Mouse (Mus musculus): ENCODE data around the gene Gm13178. TPM values are rescaled to one million over a fixed set of nuclear protein-coding genes. Genes with fewer than 3 reads are reported as not detected.

Gene Gm13178
- polyA plus RNA-seq (2015; fragmentation: Nextera tagmentation; extraction: Ambion mirVana), result not detected in 2 replicates

DNA sequence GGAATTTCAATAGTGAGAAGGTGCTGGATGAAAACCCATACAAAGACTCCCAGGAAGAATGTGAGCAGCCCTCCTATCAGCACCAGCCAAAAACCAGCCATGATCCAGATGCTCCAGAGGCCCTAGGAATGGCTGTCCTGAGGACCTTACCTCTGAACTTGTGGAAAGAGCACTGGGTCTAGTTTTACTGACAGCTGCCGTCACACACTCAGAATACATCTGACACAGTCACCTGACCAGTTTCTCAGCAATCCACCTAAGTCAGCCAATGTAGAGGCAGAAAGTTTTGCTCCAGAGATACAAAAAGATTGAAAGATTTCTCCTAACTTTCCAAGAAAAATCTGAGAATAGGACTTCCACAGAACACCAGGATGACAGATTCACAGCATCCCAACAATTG lies at the start of gene Gm13178:
TSS of gene Gm13178 (minus strand) at position 101 of the 400 bp plus-strand sequence.
- Histone ChIP-seq H3K4me2 (ENCODE audit: low read length) (no peak within 1 kb of the TSS), H3K9ac (ENCODE audit: low read depth, low read length) (no peak within 1 kb of the TSS), H3K36me3 (ENCODE audit: insufficient read depth, low read length) (no peaks in the 10 kb centered on the region), H3K27ac (no peak within 1 kb of the TSS), H3K4me1 (replicated peaks; ENCODE audit: insufficient read depth, low read length) (no peaks in the 10 kb centered on the region), H3K4me3 (replicated peaks; ENCODE audit: low read depth, low read length) (no peak within 1 kb of the TSS), H3K9me3 (replicated peaks; ENCODE audit: low read length) (no peaks in the 10 kb centered on the region), H3K27me3 (ENCODE audit: insufficient read depth, low read length) (no peaks in the 10 kb centered on the region)
- WGBS, result 90% methylated on average over 1 of the region's 1 CpGs
- DNase-seq (ENCODE audit: low spot score), result no peak
- no peak for ATAC-seq (replicated peaks; ENCODE audit: low FRiP score, low read depth)
- no peak for TF ChIP-seq CTCF (IDR thresholded peaks at IDR 0.05; ENCODE audit: low read depth)

GRCm38 (mm10) chr4:144765722-144766121 lies 44.5 kb upstream of the Gm13178 start:
- ATAC-seq (replicated peaks; ENCODE audit: low FRiP score, low read depth) (no peak), DNase-seq (ENCODE audit: low spot score) (peak; percentile 60)
- no peaks in the 10 kb centered on the region for H3K36me3 ChIP-seq (ENCODE audit: insufficient read depth, low read length)
- H3K27ac ChIP-seq, result no peak overlapping the region
- H3K4me1 ChIP-seq (replicated peaks; ENCODE audit: insufficient read depth, low read length), result no peaks in the 10 kb centered on the region
- no peak overlapping the region for H3K4me2 ChIP-seq (ENCODE audit: low read length)
- no peaks in the 10 kb centered on the region for H3K9me3 ChIP-seq (replicated peaks; ENCODE audit: low read length)
- no peak overlapping the region for H3K4me3 ChIP-seq (replicated peaks; ENCODE audit: low read depth, low read length)
- H3K27me3 ChIP-seq (ENCODE audit: insufficient read depth, low read length), result no peaks in the 10 kb centered on the region
- WGBS, result 24% methylated on average over 2 of the region's 2 CpGs
- peak; percentile 74 for TF ChIP-seq CTCF (IDR thresholded peaks at IDR 0.05; ENCODE audit: low read depth)
- H3K9ac ChIP-seq (ENCODE audit: low read depth, low read length), result no peak overlapping the region

DNA sequence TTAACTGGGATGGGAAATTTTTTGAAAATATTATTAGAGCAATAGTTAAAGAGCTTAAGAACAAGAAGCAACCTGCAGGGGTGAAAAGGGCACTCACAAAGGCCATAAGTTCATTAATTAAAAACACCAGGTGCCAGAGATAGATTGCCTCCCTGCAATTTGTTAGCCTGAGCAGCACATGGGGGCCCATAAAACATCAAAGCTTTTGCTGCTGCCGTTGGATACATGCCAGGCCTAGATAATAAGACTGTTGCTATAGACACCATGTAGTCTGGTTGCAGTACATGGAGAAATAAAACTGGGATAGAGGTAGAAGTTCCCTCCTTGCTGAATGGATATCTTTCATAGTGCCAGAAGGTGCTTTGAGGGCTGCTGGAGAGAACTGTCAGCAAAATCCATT lies 27.9 kb upstream of the Gm13178 start:
- WGBS, result 10% methylated on average over 1 of the region's 1 CpGs

GRCm38 (mm10) chr4:144719691-144720090 lies 1.5 kb downstream of the Gm13178 start:
- 84% methylated on average over 1 of the region's 1 CpGs for WGBS
- Histone ChIP-seq H3K9me3 (replicated peaks; ENCODE audit: low read length) (no peaks in the 10 kb centered on the region), H3K9ac (ENCODE audit: low read depth, low read length) (no peak overlapping the region), H3K4me1 (replicated peaks; ENCODE audit: insufficient read depth, low read length) (no peaks in the 10 kb centered on the region), H3K27me3 (ENCODE audit: insufficient read depth, low read length) (no peaks in the 10 kb centered on the region), H3K4me3 (replicated peaks; ENCODE audit: low read depth, low read length) (no peak overlapping the region), H3K4me2 (ENCODE audit: low read length) (no peak overlapping the region), H3K27ac (no peak overlapping the region), H3K36me3 (ENCODE audit: insufficient read depth, low read length) (no peaks in the 10 kb centered on the region)
- TF ChIP-seq CTCF (IDR thresholded peaks at IDR 0.05; ENCODE audit: low read depth), result no peak
- no peak for DNase-seq (ENCODE audit: low spot score)
- ATAC-seq (replicated peaks; ENCODE audit: low FRiP score, low read depth), result no peak

More for the DNA sequence above, 27.9 kb upstream of the Gm13178 start:
- H3K4me3 ChIP-seq (replicated peaks; ENCODE audit: low read depth, low read length), result no peak overlapping the region
- H3K36me3 ChIP-seq (ENCODE audit: insufficient read depth, low read length), result no peaks in the 10 kb centered on the region
- no peak for TF ChIP-seq CTCF (IDR thresholded peaks at IDR 0.05; ENCODE audit: low read depth)
- no peaks in the 10 kb centered on the region for H3K27me3 ChIP-seq (ENCODE audit: insufficient read depth, low read length)
- DNase-seq (ENCODE audit: low spot score) (no peak), ATAC-seq (replicated peaks; ENCODE audit: low FRiP score, low read depth) (no peak)
- no peaks in the 10 kb centered on the region for H3K9me3 ChIP-seq (replicated peaks; ENCODE audit: low read length)
- H3K4me2 ChIP-seq (ENCODE audit: low read length), result no peak overlapping the region
- no peak overlapping the region for H3K27ac ChIP-seq
- no peaks in the 10 kb centered on the region for H3K4me1 ChIP-seq (replicated peaks; ENCODE audit: insufficient read depth, low read length)
- H3K9ac ChIP-seq (ENCODE audit: low read depth, low read length), result no peak overlapping the region

DNA sequence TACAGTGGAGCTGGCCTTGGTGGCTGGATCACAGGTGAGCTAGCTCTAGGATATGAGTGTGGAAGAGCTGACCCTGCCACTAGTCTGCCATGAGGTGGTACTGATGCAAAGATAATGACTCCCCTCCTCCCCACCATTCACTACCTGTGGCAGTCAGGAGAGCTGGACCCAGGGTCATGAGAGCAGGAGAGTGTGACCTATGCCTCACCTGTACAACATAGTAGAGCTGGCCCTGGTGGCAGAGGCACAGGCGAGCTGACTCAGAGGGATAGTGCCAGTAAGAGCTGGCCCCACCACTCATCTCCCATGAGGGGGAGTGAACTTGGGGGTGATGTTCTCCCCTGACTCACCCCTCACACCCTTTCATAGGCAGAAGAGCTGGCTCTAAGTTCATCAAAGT lies 2.9 kb downstream of the Gm13178 start:
- no peaks in the 10 kb centered on the region for H3K9me3 ChIP-seq (replicated peaks; ENCODE audit: low read length)
- no peak for TF ChIP-seq CTCF (IDR thresholded peaks at IDR 0.05; ENCODE audit: low read depth)
- no peak overlapping the region for H3K4me2 ChIP-seq (ENCODE audit: low read length)
- H3K4me1 ChIP-seq (replicated peaks; ENCODE audit: insufficient read depth, low read length), result no peaks in the 10 kb centered on the region
- H3K27ac ChIP-seq, result no peak overlapping the region
- no peaks in the 10 kb centered on the region for H3K27me3 ChIP-seq (ENCODE audit: insufficient read depth, low read length)
- DNase-seq (ENCODE audit: low spot score), result no peak
- H3K4me3 ChIP-seq (replicated peaks; ENCODE audit: low read depth, low read length), result no peak overlapping the region
- ATAC-seq (replicated peaks; ENCODE audit: low FRiP score, low read depth), result no peak
- 67% methylated on average over 1 of the region's 1 CpGs for WGBS
- no peak overlapping the region for H3K9ac ChIP-seq (ENCODE audit: low read depth, low read length)
- no peaks in the 10 kb centered on the region for H3K36me3 ChIP-seq (ENCODE audit: insufficient read depth, low read length)

DNA sequence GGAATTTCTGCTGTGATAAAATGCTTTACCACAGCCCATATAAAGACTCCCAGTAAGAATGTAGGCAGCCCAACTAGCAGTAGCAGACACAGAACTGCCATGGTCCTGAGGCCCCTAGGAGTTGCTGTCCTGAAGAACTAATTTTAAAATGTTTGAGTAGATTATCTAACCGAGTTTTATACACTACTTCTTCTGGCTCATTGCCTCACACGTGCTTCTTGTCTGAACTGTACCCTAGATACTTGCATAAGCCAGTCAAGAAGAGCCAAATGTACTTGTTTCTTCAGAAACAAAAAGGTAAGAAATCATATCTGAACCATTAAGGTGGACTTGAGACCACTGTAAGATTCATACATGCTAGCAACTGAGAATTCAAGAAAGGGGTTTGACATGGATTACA lies 34.9 kb downstream of the Gm13178 start, which contains the start of gene Gm436:
TSS of gene Gm436 (minus strand) at position 101 of the 400 bp plus-strand sequence.
- H3K4me3 ChIP-seq (replicated peaks; ENCODE audit: low read depth, low read length), result no peak within 1 kb of the TSS

More for the DNA sequence above, 34.9 kb downstream of the Gm13178 start, which contains the start of gene Gm436:
- H3K4me1 ChIP-seq (replicated peaks; ENCODE audit: insufficient read depth, low read length), result no peaks in the 10 kb centered on the region
- no peak within 1 kb of the TSS for H3K4me2 ChIP-seq (ENCODE audit: low read length)
- DNase-seq (ENCODE audit: low spot score), result no peak
- ATAC-seq (replicated peaks; ENCODE audit: low FRiP score, low read depth), result no peak
- TF ChIP-seq CTCF (IDR thresholded peaks at IDR 0.05; ENCODE audit: low read depth), result no peak
- H3K9ac ChIP-seq (ENCODE audit: low read depth, low read length), result no peak within 1 kb of the TSS
- H3K27me3 ChIP-seq (ENCODE audit: insufficient read depth, low read length), result no peaks in the 10 kb centered on the region
- no peak within 1 kb of the TSS for H3K27ac ChIP-seq
- no peaks in the 10 kb centered on the region for H3K36me3 ChIP-seq (ENCODE audit: insufficient read depth, low read length)
- WGBS, result 46% methylated on average over 2 of the region's 2 CpGs
- no peaks in the 10 kb centered on the region for H3K9me3 ChIP-seq (replicated peaks; ENCODE audit: low read length)

Other genes starting within 250 kb of the Gm13178 start
- not detected in 2 replicates for gene 9430007A20Rik, start 201.6 kb downstream of the Gm13178 start, polyA plus RNA-seq (2015; fragmentation: Nextera tagmentation; extraction: Ambion mirVana)
- not detected in 2 replicates for gene Gm13124, start 156.3 kb downstream of the Gm13178 start, polyA plus RNA-seq (2015; fragmentation: Nextera tagmentation; extraction: Ambion mirVana)
- gene Aadacl4, start 107.7 kb downstream of the Gm13178 start, polyA plus RNA-seq (2015; fragmentation: Nextera tagmentation; extraction: Ambion mirVana), result not detected in 2 replicates
- not detected in 2 replicates for gene Gm436, start 35.0 kb downstream of the Gm13178 start, polyA plus RNA-seq (2015; fragmentation: Nextera tagmentation; extraction: Ambion mirVana)
- not detected in 2 replicates for gene Gm438, start 65.2 kb upstream of the Gm13178 start, polyA plus RNA-seq (2015; fragmentation: Nextera tagmentation; extraction: Ambion mirVana)
- 199 and 233 TPM in 2 replicates for gene Dhrs3, start 171.4 kb upstream of the Gm13178 start, polyA plus RNA-seq (2015; fragmentation: Nextera tagmentation; extraction: Ambion mirVana)